Mouse (Mus musculus): ENCODE data around the gene Myo10.

Myo10 gene

GRCm38 (mm10) chr15:25728501-25728900 lies 106.2 kb downstream of the Myo10 start:
- DNase-seq: no peak

- DNase-seq: no peak
These were observed 108.7 kb downstream of the Myo10 start for GRCm38 (mm10) chr15:25731053-25731452.

- DNase-seq: no peak
These were observed 110.6 kb downstream of the Myo10 start for GRCm38 (mm10) chr15:25732758-25733428.

GRCm38 (mm10) chr15:25733739-25734430 lies 111.6 kb downstream of the Myo10 start:
- DNase-seq: no peak

GRCm38 (mm10) chr15:25736531-25736930 lies 114.2 kb downstream of the Myo10 start:
- no peak for DNase-seq

- no peak for DNase-seq
These were observed 117.9 kb downstream of the Myo10 start for GRCm38 (mm10) chr15:25740271-25740670.

GRCm38 (mm10) chr15:25742196-25742595 lies 119.9 kb downstream of the Myo10 start:
- DNase-seq: no peak

- DNase-seq: no peak
These were observed 129.2 kb downstream of the Myo10 start for GRCm38 (mm10) chr15:25751510-25751909.

GRCm38 (mm10) chr15:25752597-25752996 lies 130.3 kb downstream of the Myo10 start:
- no peak for DNase-seq

GRCm38 (mm10) chr15:25753003-25753402 lies 130.7 kb downstream of the Myo10 start:
- DNase-seq: no peak

- no peak for DNase-seq
These were observed 131.6 kb downstream of the Myo10 start for GRCm38 (mm10) chr15:25753878-25754277.

GRCm38 (mm10) chr15:25754342-25754951 lies 132.1 kb downstream of the Myo10 start:
- no peak for DNase-seq

GRCm38 (mm10) chr15:25755536-25755935 lies 133.2 kb downstream of the Myo10 start:
- DNase-seq: no peak

GRCm38 (mm10) chr15:25756072-25756471 lies 133.7 kb downstream of the Myo10 start:
- no peak for DNase-seq

GRCm38 (mm10) chr15:25758037-25758436 lies 135.7 kb downstream of the Myo10 start:
- DNase-seq: no peak

GRCm38 (mm10) chr15:25758500-25759086 lies 136.3 kb downstream of the Myo10 start:
- DNase-seq: no peak

GRCm38 (mm10) chr15:25760304-25760703 lies 138.0 kb downstream of the Myo10 start:
- no peak for DNase-seq

GRCm38 (mm10) chr15:25761049-25761448 lies 138.7 kb downstream of the Myo10 start:
- no peak for DNase-seq

GRCm38 (mm10) chr15:25761800-25762211 lies 139.5 kb downstream of the Myo10 start:
- no peak for DNase-seq

- DNase-seq: no peak
These were observed 140.0 kb downstream of the Myo10 start for GRCm38 (mm10) chr15:25762306-25762705.

- DNase-seq: no peak
These were observed 140.8 kb downstream of the Myo10 start for GRCm38 (mm10) chr15:25763106-25763505.

GRCm38 (mm10) chr15:25764653-25765352 lies 142.5 kb downstream of the Myo10 start:
- no peak for DNase-seq

- DNase-seq: no peak
These were observed 145.5 kb downstream of the Myo10 start for GRCm38 (mm10) chr15:25767777-25768176.

Measured in cerebellum, adult 11-12 months (tissue).